Mouse (Mus musculus) bone marrow macrophage, adult 2 months (primary cell): ENCODE measurements around the gene Cdh3. TPM values are rescaled to one million over a fixed set of nuclear protein-coding genes. Genes with fewer than 3 reads are reported as not detected.

ENCODE experiments used
- H3K27ac ChIP-seq: 2 replicates; pipeline ENCODE4 v1.5.1; 2012; ENCODE audit warnings: low read depth, low read length; ENCODE audit not compliant: insufficient read depth
- H3K4me1 ChIP-seq: 2 replicates; pipeline ENCODE4 v1.6.1; 2012; ENCODE audit warnings: low read length; ENCODE audit not compliant: control insufficient read depth, insufficient read depth
- H3K4me3 ChIP-seq: 2 replicates; pipeline ENCODE4 v1.5.1; 2012; ENCODE audit warnings: mild to moderate bottlenecking, low read length, moderate library complexity; ENCODE audit not compliant: insufficient read depth
- CTCF ChIP-seq: IDR thresholded peaks from 2 replicates; pipeline ENCODE4 v1.5.1; 2012; ENCODE audit warnings: low read depth, mild to moderate bottlenecking, low read length, moderate library complexity
- POLR2A ChIP-seq: IDR thresholded peaks from 2 replicates; pipeline ENCODE4 v1.6.1; 2012; ENCODE audit warnings: mild to moderate bottlenecking, low read depth, low read length, borderline replicate concordance
- polyA plus RNA-seq: library from polyadenylated mRNA; stranded (reverse); fragments of >200 nt; gene quantifications from 2 replicates; pipeline ENCODE4 v1.2.4, GENCODE M21; 2012; ENCODE audit not compliant: missing spikeins, insufficient read depth, insufficient read length

The Cdh3 gene
- polyA plus RNA-seq, 1 experiment, result not detected

- TF ChIP-seq CTCF (no peak), POLR2A (no peak)
- Histone ChIP-seq H3K27ac (no peak overlapping the region), H3K4me3 (no peak overlapping the region), H3K4me1 (no peaks in the 10 kb centered on the region)
These were observed 32.4 kb downstream of the Cdh3 start for GRCm38 (mm10) chr8:106543043-106543442.

DNA sequence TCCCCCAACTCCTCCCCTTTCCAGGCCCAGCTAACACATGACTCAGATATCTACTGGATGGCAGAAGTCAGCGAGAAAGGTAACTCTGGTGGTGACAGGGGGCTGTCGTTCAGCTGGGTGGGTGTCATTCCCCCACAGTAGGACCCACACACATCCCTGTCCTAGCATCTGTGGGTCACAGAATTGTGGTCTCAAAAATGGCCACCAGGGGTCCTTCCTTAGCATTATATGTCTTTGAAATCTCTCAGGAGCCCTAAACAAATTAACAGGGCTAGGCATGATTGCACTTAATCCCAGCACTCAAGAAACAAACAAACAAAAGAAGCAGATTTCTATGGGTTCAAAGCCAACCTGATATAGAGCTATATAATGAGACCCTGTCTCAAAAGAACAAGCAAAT is 34.5 kb downstream of the Cdh3 start:
- no peak for TF ChIP-seq CTCF
- TF ChIP-seq POLR2A, result no peak
- Histone ChIP-seq H3K4me3 (no peak overlapping the region), H3K27ac (no peak overlapping the region), H3K4me1 (no peaks in the 10 kb centered on the region)

GRCm38 (mm10) chr8:106546746-106547145 is 36.1 kb downstream of the Cdh3 start:
- Histone ChIP-seq H3K4me1 (no peaks in the 10 kb centered on the region), H3K27ac (no peak overlapping the region), H3K4me3 (no peak overlapping the region)
- no peak for TF ChIP-seq CTCF
- no peak for TF ChIP-seq POLR2A

DNA sequence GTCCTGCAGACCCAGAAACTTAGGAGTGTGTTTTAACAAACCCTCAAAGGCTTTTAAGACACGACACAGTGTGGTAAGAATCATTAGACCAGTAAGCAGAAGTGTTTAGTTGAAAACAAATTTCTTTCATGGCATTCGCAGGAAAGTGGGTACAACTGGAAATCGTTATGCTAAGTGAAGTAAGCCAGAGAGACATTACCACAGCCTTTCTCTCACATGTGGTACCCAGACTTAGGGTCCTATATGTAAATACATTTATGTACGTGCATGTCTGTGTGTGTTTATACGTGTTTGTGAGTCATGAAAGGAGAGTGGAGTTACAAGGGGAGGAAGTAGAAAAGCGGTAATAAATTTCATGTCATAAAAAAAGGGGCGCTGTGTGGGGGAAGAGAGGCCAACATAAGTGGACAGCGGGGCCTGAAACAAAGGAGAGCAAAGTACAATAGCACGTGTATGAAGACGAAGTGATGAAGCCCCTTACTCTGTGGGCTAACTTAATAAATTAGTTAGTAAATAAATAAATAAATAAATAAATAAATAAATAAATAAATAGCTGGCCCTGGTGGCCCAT is 37.8 kb downstream of the Cdh3 start:
- Histone ChIP-seq H3K4me3 (no peak overlapping the region), H3K27ac (no peak overlapping the region), H3K4me1 (no peaks in the 10 kb centered on the region)
- TF ChIP-seq CTCF (no peak), POLR2A (no peak)

- TF ChIP-seq POLR2A (no peak), CTCF (no peak)
- H3K27ac ChIP-seq, result no peak overlapping the region
These were observed 40.2 kb downstream of the Cdh3 start for GRCm38 (mm10) chr8:106550906-106551305.

GRCm38 (mm10) chr8:106554011-106554410 is 43.3 kb downstream of the Cdh3 start:
- Histone ChIP-seq H3K4me1 (peaks cover 4% of the 10 kb centered on the region), H3K4me3 (no peak overlapping the region), H3K27ac (no peak overlapping the region)
- TF ChIP-seq CTCF (no peak), POLR2A (no peak)

More at GRCm38 (mm10) chr8:106550906-106551305, 40.2 kb downstream of the Cdh3 start:
- no peak overlapping the region for H3K4me3 ChIP-seq
- H3K4me1 ChIP-seq, result no peaks in the 10 kb centered on the region

DNA sequence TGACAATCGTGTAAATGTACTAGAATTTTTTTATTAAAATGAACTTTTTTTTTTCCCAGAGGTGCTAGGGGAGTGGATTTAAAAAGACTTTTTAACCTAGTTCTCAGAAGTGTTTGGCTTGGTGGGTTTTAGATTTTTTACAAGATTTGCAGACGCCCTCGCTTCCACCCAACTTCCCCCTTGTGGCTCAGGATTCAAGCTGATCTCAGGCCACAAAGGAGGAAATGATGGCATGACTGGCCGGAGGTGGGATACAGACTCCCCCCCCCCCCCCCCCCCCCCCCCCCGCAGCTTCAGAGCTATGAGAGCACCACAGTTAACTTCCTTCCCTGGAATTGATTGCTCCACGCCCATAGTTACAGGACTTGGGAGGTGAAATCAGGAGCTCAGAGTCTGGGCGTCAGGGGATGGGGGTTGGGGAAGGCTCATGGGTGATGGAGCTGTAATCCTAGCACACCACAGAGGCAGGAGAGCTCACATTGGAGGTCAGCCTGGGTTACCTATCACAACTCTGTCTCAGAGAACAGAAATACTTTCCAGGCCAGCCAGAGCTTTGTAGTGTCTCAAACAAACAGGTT is 45.5 kb downstream of the Cdh3 start:
- H3K4me3 ChIP-seq, result no peak overlapping the region
- peaks cover 7% of the 10 kb centered on the region for H3K4me1 ChIP-seq
- no peak for TF ChIP-seq POLR2A
- TF ChIP-seq CTCF, result no peak
- no peak overlapping the region for H3K27ac ChIP-seq

GRCm38 (mm10) chr8:106559844-106560243 is 49.2 kb downstream of the Cdh3 start:
- Histone ChIP-seq H3K4me1 (peaks cover 21% of the 10 kb centered on the region), H3K27ac (no peak overlapping the region), H3K4me3 (no peak overlapping the region)
- TF ChIP-seq POLR2A, result no peak
- TF ChIP-seq CTCF, result no peak

DNA sequence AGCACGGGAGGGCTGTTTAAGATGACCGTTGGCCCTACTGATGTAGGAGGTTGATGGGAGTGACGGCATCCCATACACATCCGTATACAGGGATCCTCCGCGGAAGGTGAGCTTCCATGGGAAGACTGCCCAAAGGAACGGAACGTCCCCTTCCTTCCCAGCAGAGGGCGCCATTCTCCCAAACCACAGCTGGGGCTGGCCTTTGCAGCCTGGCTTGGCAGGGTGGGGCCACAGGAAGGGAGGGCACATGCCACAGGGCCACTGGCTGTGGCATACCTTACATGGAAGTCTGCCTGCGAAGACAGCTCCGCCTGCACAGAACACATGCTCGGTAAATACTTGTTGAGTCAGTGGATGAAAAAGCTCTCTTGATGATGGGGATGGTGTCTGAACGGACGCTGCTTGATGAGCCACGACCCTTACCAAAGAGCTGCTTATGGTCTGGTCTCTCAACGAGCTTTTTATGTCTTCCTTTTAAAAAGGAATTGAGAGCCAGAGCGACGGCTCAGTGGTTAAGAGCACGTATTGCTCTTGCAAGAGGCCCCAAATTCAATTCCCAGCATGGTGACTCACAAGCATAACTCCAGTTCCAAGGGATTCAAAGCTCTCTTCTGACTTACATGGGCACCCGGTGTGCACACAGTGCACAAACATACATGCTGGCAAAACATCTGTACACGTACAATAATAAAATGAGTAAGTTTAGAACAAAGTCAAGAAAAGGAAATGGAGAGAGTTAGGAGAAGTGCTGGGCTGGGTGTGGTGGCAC is 50.6 kb downstream of the Cdh3 start:
- Histone ChIP-seq H3K4me3 (no peak overlapping the region), H3K27ac (no peak overlapping the region), H3K4me1 (peaks cover 21% of the 10 kb centered on the region)
- TF ChIP-seq CTCF (peak; percentile 86), POLR2A (no peak)

DNA sequence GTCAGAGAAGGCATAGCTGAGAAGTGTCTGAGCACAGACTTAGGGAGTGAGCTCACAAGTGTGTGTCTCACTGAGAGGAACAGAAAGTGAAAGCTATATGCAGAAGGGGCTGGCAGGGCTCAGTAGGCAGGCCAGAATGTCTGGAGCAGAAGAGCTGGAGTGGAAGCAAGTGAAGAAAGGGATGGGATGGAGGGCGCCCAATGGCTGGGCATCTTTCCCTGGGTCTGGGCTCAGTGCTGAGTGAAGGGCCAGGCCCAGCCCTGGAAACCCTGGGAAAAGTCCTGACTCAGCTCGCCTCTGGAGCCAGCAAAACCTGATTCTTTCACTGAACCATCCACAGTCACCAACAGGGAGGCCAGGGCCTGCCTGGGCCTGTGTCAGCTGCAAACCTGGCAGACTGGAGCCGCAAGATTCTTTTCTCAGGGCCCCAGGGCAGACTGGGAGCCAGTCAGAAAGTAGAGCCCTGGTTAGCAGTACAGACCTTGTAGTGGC is 53.0 kb downstream of the Cdh3 start:
- no peak; the same call in 1 of the 2 replicates for TF ChIP-seq CTCF
- TF ChIP-seq POLR2A, result no peak
- peaks cover 17% of the 10 kb centered on the region for H3K4me1 ChIP-seq
- no peak overlapping the region for H3K27ac ChIP-seq
- no peak overlapping the region for H3K4me3 ChIP-seq
